Mouse (Mus musculus) T-helper 17 cell (primary cell): ENCODE measurements at regions not wholly inside any gene's neighbourhood (a gene's known extent, or its start where the extent isn't known, plus 50 kb on each side); places are given as distances from the start of the nearest gene placed in this dataset.

Source experiments
- in situ Hi-C, 2 experiments: fragments of 300-600 bp; cut with MboI, MseI; formaldehyde crosslinking; loops; 1 replicate in 1 of 2; 2 replicates in 1 of 2; pipeline ENCODE4 v1.15.1; 2025; ENCODE audit warnings: high pct_unique_total_duplicates in 2 of 2

DNA sequence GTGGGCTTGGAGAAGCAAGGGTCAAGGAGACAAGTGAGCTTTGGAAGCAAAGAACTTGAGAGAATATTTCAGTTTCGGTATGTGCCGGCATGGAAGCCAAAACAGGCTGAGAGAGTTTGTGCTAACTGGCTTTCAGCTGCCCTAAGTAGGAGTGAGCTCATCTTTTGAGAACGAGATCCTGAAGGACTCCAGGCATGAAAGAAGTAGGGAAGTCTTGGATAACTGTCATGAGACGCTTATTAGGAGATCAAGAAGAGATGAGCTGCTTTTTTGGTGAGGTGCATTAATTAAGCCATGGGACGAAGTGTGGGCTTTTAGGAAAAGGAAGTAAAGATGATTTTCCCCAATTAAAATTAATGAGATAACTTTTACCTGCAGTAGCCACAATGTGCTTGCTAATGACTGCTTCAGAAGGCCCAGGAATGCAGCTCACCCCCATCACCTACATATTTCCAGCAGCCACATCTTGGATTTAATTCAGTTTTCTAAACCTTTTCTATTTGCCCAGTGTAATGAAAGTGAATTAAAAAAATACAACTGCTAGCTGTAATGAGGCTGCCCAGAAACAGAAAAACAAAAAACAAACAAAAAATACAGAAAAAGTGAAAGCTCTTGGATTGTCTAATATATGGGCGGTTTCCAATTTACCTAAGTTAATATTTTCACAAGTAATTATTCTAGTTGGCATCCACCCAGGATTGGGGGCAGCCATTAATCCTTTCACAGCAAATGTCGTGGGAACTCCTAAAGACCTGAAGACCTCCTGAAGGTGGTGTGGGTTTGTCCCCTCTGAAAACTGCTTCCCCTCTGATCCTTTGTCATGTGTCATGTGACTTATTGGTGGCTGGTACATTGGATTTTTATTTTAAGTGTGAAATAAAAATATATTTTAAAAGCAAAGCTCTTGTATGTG lies 204.7 kb upstream of the Slc39a10 start:
- in situ Hi-C loops, result no loop called here

- in situ Hi-C loops, result no loop called here
Measured at GRCm38 (mm10) chr1:47094498-47094897, 201.8 kb upstream of the Slc39a10 start.

DNA sequence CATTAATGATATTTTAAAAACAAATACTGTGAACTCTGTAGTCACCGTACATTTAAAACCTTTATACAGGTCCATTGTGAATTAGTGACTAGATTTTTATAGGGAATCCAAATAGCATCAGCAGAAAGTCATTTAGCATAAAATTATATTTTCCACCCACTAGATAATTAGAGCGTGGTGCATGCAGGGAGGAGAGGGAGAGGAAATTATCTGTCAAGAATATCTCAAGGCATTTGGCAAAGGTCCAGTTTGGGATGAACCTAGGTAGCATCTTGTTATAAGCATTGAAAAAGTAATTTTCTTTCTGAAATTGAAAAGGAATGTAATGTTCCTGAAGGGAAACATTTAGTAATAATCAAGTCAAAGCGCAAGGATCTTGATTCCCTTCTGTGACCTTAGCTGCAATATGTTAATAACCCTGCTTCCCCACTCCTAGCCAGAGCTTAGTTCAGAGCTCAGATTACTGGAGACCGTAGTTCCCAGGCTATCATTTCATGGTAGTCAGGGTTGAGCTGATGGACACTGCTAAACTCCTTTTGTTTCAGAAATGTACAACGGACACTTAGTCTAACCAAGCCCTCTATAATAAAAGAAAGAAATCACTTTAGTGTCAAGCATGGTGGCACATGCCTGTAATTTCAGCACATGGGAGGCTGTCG lies 200.8 kb upstream of the Slc39a10 start:
- in situ Hi-C loops, result no loop called here

DNA sequence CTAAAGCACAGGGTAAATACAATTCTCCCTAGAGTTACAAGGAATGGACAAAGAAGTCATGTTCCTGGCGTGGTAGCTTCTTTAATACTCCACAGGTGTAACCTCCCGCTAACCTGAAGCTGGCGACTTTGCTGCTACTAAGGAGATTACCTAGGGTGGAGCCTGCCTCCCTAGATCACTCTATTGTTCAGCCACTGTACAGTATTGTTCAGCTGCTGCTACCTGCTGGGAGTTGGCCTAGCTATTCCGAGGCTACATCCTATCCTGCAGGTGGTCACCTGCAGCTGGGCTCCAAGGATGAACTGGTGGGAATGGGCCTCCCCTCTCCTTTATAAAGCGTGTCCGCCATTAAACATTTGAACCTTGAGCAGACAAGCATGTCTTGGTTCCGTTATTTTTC lies 183.8 kb upstream of the Slc39a10 start:
- in situ Hi-C loops, result no loop called here

GRCm38 (mm10) chr1:47058149-47058548 lies 165.5 kb upstream of the Slc39a10 start:
- in situ Hi-C loops, result no loop called here

DNA sequence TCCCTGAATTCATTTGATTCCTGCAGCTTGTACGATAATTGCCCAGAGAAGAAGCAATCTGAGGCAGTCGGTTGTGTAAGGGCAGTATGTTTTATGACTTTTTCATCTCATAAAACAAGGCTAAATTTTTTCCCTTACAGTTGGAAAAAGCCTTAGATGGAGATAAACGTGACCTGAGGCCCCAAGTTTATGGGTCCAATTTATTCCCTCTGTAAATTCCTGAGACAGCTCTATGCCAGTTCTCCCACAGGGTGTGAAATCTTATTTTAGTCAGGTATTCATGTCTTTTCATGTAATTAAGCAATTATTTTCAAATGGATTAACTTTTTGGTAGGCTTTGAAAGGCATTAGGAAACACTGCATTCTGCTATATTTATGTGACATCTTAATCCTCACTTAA lies 164.7 kb upstream of the Slc39a10 start:
- in situ Hi-C loops, result no loop called here

DNA sequence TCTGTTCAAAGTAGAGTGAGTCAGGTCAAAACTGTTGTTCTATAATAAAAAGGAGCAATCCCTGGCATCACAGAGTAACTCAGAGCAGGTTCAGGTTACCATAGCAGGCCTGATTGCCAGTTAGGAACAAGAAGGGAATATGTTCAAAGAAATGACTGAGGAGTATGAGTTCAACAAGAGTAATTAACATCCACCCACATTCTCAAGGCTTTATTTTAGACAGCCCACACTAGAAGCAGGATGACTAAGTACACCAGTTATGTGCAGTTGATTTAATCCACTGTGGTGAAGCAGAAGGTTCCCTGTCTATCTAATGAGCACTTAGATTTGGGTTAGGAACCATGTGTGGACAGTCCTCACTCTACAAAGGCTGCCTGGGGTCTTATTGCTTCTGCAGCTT lies 158.5 kb upstream of the Slc39a10 start:
- in situ Hi-C loops, result no loop called here

- in situ Hi-C loops, result no loop called here
Measured at GRCm38 (mm10) chr1:47050492-47050891, 157.8 kb upstream of the Slc39a10 start.

GRCm38 (mm10) chr1:47037576-47037975 lies 144.9 kb upstream of the Slc39a10 start:
- in situ Hi-C loops, result no loop called here

DNA sequence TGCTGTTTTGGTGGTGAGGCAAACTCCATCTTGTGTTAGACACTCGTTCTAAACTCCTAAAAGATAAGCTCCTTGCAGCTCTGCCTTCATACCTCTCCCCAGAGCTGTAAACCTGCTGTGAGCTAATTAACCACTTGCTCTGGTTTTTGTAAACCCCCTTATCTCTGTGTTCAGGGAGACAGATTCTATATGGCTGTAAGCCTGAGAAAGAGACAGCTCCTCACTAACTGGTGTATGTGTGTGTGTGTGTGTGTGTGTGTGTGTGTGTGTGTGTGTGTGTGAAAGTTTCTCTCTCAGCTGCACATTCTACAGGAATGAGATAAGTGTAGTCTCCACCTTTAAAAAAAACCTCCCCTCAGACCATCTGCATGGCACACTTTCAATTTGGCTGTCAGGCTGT lies 126.7 kb upstream of the Slc39a10 start:
- in situ Hi-C loops, result loop anchor here in 1 of 2 experiments (10.0 kb wide), 1 partner anchor 1395 kb away; no protein-coding TSS in a partner anchor

- in situ Hi-C loops, result loop anchor here in 1 of 2 experiments (10.0 kb wide), 1 partner anchor 1400 kb away; no protein-coding TSS in a partner anchor
Measured at GRCm38 (mm10) chr1:47014526-47014925, 121.9 kb upstream of the Slc39a10 start.

- in situ Hi-C loops, result no loop called here
Measured at GRCm38 (mm10) chr1:47003746-47004145, 111.1 kb upstream of the Slc39a10 start.

GRCm38 (mm10) chr1:46999337-46999736 lies 106.7 kb upstream of the Slc39a10 start:
- in situ Hi-C loops, result no loop called here

GRCm38 (mm10) chr1:46985978-46986377 lies 93.3 kb upstream of the Slc39a10 start:
- in situ Hi-C loops, result no loop called here

DNA sequence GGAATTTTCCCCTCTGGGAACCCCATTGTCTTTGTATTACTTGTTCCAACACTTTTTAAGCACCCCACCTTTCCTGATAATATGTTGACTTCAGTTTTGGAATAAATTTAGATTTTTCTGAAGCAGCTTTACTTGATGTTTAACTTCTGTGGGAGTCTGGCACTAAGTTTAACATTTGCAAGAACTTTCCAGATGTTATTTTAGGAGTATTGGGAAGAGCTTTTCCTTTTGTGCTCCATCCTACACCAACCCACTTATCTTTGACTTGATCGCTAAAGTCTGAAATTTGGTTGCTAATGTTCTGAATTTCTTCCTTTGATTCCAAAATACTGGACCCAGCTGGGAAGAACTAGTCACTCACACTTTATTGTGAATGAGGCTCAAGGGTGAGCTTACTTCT lies 90.4 kb upstream of the Slc39a10 start:
- in situ Hi-C loops, result no loop called here

DNA sequence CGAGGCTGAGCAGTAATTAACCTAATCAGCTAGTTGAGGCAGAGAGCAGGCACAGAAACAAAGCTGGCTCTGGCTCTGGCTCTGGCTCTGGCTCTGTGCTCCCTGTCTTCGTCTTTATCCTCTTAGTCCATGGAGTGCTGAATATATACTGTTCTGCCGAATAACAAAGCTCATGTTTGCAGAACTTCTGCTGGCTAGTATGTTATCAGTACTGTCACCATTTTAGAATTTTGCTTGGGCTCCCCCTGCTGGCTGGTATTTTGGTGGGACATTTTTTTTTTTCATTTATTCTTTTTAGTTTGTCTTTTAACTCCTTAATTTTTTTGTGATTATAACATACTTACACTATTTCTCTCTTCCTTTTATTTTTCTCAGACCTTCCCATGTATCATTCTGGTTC lies 77.8 kb upstream of the Slc39a10 start:
- in situ Hi-C loops, result no loop called here

DNA sequence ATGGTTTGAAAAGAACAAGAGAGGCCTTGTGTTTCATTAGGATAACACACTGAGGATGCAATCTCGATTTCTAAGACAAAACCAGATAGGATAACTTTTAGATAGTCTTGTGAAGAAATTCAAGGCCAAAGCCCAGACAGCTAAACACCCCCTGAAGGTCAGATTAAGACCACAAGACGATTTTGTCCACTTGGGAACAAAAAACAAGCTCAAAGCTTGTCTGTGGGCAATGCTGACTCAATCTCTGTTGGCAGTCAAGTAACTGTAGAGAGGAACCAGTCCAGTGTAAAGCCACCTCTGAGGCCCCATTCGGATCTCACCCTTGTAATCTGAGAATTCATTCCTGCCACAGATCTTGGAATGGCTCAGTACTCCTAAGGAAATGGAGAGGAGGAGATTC lies 75.7 kb upstream of the Slc39a10 start:
- in situ Hi-C loops, result loop anchor here (10.0 kb wide), 1 partner anchor 124 kb away; no protein-coding TSS in a partner anchor

DNA sequence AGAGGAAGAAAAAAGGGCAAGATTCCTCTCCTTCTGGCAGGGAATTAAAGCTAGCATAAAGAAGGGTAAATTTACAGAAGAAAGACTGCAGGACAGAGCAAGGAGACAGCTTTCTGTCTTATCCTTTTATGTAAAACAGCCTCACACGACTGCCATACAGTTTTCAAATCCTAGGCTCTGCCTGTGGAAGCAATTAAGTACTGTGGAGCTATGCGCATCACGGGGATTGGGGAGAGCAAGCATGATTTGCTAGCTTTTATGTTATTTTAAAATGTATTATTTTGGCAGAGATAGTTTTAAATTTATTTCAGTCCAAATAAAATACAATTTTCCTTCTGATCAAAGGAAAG lies 74.2 kb upstream of the Slc39a10 start:
- in situ Hi-C loops, result loop anchor here (10.0 kb wide), 1 partner anchor 122 kb away; no protein-coding TSS in a partner anchor

- in situ Hi-C loops, result loop anchor here (10.0 kb wide), 1 partner anchor 121 kb away; no protein-coding TSS in a partner anchor
Measured at GRCm38 (mm10) chr1:46965996-46966916, 73.6 kb upstream of the Slc39a10 start.

- in situ Hi-C loops, result loop anchor here (10.0 kb wide), 1 partner anchor 119 kb away; no protein-coding TSS in a partner anchor
Measured at GRCm38 (mm10) chr1:46963973-46964727, 71.5 kb upstream of the Slc39a10 start.
